Mouse (Mus musculus) layer of hippocampus, postnatal 14 days (tissue): ENCODE results near the gene Rnf19b. TPM values are rescaled to one million over a fixed set of nuclear protein-coding genes. Genes with fewer than 3 reads are reported as not detected.

ENCODE experiments used
- total RNA-seq, 2 experiments: library from RNA; stranded (reverse); gene quantifications; 2 replicates each; pipeline ENCODE4 v1.2.3; 2021

The Rnf19b gene
- total RNA-seq, 2 experiments from 2014 or later = 51.9 to 54.0 TPM

Other genes starting within 250 kb of the Rnf19b start
- gene Trim62, start 174.7 kb upstream of the Rnf19b start, total RNA-seq = 10 to 100 TPM; 17.8 to 19.5 TPM
- 10 to 100 TPM; 31.1 to 33.6 TPM for gene Azin2, start 95.8 kb upstream of the Rnf19b start, total RNA-seq
- gene Ak2, start 66.3 kb upstream of the Rnf19b start, total RNA-seq = 10 to 100 TPM; 26.1 to 28.8 TPM
- gene Tmem54, start 47.3 kb downstream of the Rnf19b start, total RNA-seq = not detected
- 1,000 to 10,000 TPM; 1,833 to 1,912 TPM for gene Hpca, start 63.8 kb downstream of the Rnf19b start, total RNA-seq
- gene Fndc5, start 78.7 kb downstream of the Rnf19b start, total RNA-seq = 10 to 100 TPM; 70.9 to 75.6 TPM
- gene S100pbp, start 131.5 kb downstream of the Rnf19b start, total RNA-seq = 10 to 100 TPM; 32.3 to 37.9 TPM
- 100 to 1,000 TPM in 1 of 2 experiments, 10 to 100 TPM in 1; 96.1 to 101 TPM for gene Yars, start 131.5 kb downstream of the Rnf19b start, total RNA-seq
- gene C77080, start 203.1 kb downstream of the Rnf19b start, total RNA-seq = 10 to 100 TPM; 10.7 to 11.7 TPM
- gene Sync, start 229.3 kb downstream of the Rnf19b start, total RNA-seq = 1 to 10 TPM; 1.2 TPM